Mouse (Mus musculus): ENCODE results near the gene Sirt5. TPM values are rescaled to one million over a fixed set of nuclear protein-coding genes. Genes with fewer than 3 reads are reported as not detected.

Sirt5 gene
- polyA plus RNA-seq, 1 experiment from 2014 or later = 24.9 TPM

Other genes with a start within 250 kb of the Sirt5 start
- gene Tbc1d7, start 194.0 kb upstream of the Sirt5 start, polyA plus RNA-seq (2016; fragmentation: Nextera tagmentation; extraction: Ambion mirVana) = 62.8 and 73.2 TPM in 2 replicates
- gene Gfod1, start 61.3 kb upstream of the Sirt5 start, polyA plus RNA-seq (2016; fragmentation: Nextera tagmentation; extraction: Ambion mirVana) = 0.43 and 0.46 TPM in 2 replicates
- gene Nol7, start 32.9 kb downstream of the Sirt5 start, polyA plus RNA-seq (2016; fragmentation: Nextera tagmentation; extraction: Ambion mirVana) = 161 and 167 TPM in 2 replicates
- 8.7 and 9.4 TPM in 2 replicates for gene Ranbp9, start 115.8 kb downstream of the Sirt5 start, polyA plus RNA-seq (2016; fragmentation: Nextera tagmentation; extraction: Ambion mirVana)
- gene Mcur1, start 194.7 kb downstream of the Sirt5 start, polyA plus RNA-seq (2016; fragmentation: Nextera tagmentation; extraction: Ambion mirVana) = 7.3 and 8.9 TPM in 2 replicates